Mouse (Mus musculus) neural tube, embryonic 12.5 days (tissue): ENCODE data around the gene Gm21818. TPM values are rescaled to one million over a fixed set of nuclear protein-coding genes. Genes with fewer than 3 reads are reported as not detected.
"Not testable (repeated sequence)": the region's sequence is repeated elsewhere in the genome, so short reads cannot be mapped to it uniquely, and the experiment has no call there.

ENCODE experiments used
- ATAC-seq: fragments of 200-750 bp; cut with Nextera tagmentation; 2 replicates; pipeline ENCODE4 v1.8.0; 2017; ENCODE audit warnings: low read depth, mild to moderate bottlenecking, moderate TSS enrichment, moderate library complexity; ENCODE audit not compliant: low FRiP score
- H3K27ac ChIP-seq: fragments of 300-500 bp; sonication (generic); 2 replicates; pipeline ENCODE4 v1.5.1; 2016
- H3K27me3 ChIP-seq: fragments of 300-500 bp; sonication (generic); replicated peaks from 2 replicates; pipeline ENCODE4 v1.6.1; 2016; ENCODE audit warnings: mild to moderate bottlenecking
- H3K36me3 ChIP-seq: fragments of 300-500 bp; sonication (generic); 2 replicates; pipeline ENCODE4 v1.6.1; 2016; ENCODE audit warnings: mild to moderate bottlenecking
- H3K4me1 ChIP-seq: fragments of 300-500 bp; sonication (generic); 2 replicates; pipeline ENCODE4 v1.6.1; 2016
- H3K4me2 ChIP-seq: fragments of 300-500 bp; sonication (generic); replicated peaks from 2 replicates; pipeline ENCODE4 v1.6.1; 2016; ENCODE audit warnings: mild to moderate bottlenecking
- H3K4me3 ChIP-seq: fragments of 300-500 bp; sonication (generic); 2 replicates; pipeline ENCODE4 v1.5.1; 2016
- H3K9ac ChIP-seq: fragments of 300-500 bp; sonication (generic); 2 replicates; pipeline ENCODE4 v1.6.1; 2016; ENCODE audit warnings: mild to moderate bottlenecking
- H3K9me3 ChIP-seq: fragments of 300-500 bp; sonication (generic); 2 replicates; pipeline ENCODE4 v1.6.1; 2016; ENCODE audit warnings: mild to moderate bottlenecking
- WGBS: fragments of 180-500 bp; shearing (Covaris S2); methylation state at CpG from one replicate; pipeline ENCODE4 v1.1.7; 2016; 5-methylcytosine and 5-hydroxymethylcytosine counted together
- polyA plus RNA-seq: library from polyadenylated mRNA; unstranded; fragments of >200 nt; fragmentation: Nextera tagmentation; extraction: Ambion mirVana; gene quantifications from 2 replicates; pipeline ENCODE4 v1.2.1, GENCODE M21; 2016

Gene Gm21818
- not detected in 2 replicates for polyA plus RNA-seq

GRCm38 (mm10) chr13:120172133-120172532, at the start of gene Gm21818:
Gene Gm21818, plus strand, starts transcription at chr13:120172433.
- not testable (repeated sequence) for H3K4me2 ChIP-seq, H3K9ac ChIP-seq, H3K36me3 ChIP-seq, H3K4me3 ChIP-seq, H3K9me3 ChIP-seq, H3K27ac ChIP-seq, H3K4me1 ChIP-seq, H3K27me3 ChIP-seq, ATAC-seq
- 85% methylated on average over 4 of the region's 4 CpGs for WGBS

- H3K4me2 ChIP-seq, H3K4me3 ChIP-seq, H3K9ac ChIP-seq, H3K9me3 ChIP-seq, H3K4me1 ChIP-seq, H3K27ac ChIP-seq, ATAC-seq, H3K36me3 ChIP-seq, H3K27me3 ChIP-seq: not testable (repeated sequence)
- WGBS, result 94% methylated on average over 2 of the region's 5 CpGs
These were observed 32.3 kb upstream of the Gm21818 start, which contains the start of gene Gm20767 for GRCm38 (mm10) chr13:120139946-120140345. Gene Gm20767, plus strand, starts transcription at chr13:120140246.

GRCm38 (mm10) chr13:120142348-120142747, 29.9 kb upstream of the Gm21818 start:
- H3K9ac ChIP-seq, H3K4me1 ChIP-seq, H3K4me2 ChIP-seq, H3K9me3 ChIP-seq, H3K36me3 ChIP-seq, H3K27ac ChIP-seq, H3K27me3 ChIP-seq, ATAC-seq, H3K4me3 ChIP-seq: not testable (repeated sequence)
- 90% methylated on average over 2 of the region's 3 CpGs for WGBS

- H3K4me1 ChIP-seq, H3K27me3 ChIP-seq, H3K9ac ChIP-seq, H3K4me2 ChIP-seq, H3K27ac ChIP-seq, H3K4me3 ChIP-seq, H3K36me3 ChIP-seq, ATAC-seq, H3K9me3 ChIP-seq: not testable (repeated sequence)
- WGBS, result 64% methylated on average over 3 of the region's 4 CpGs
These were observed 22.4 kb upstream of the Gm21818 start for GRCm38 (mm10) chr13:120149660-120150407.

GRCm38 (mm10) chr13:120150589-120150988, 21.6 kb upstream of the Gm21818 start:
- H3K4me3 ChIP-seq, H3K4me1 ChIP-seq, H3K27ac ChIP-seq, H3K9ac ChIP-seq, H3K4me2 ChIP-seq, H3K9me3 ChIP-seq, H3K36me3 ChIP-seq, ATAC-seq, H3K27me3 ChIP-seq: not testable (repeated sequence)
- WGBS, result 66% methylated on average over 3 of the region's 3 CpGs

- not testable (repeated sequence) for H3K27ac ChIP-seq, ATAC-seq, H3K9me3 ChIP-seq, H3K27me3 ChIP-seq, H3K9ac ChIP-seq, H3K4me3 ChIP-seq, H3K36me3 ChIP-seq, H3K4me1 ChIP-seq, H3K4me2 ChIP-seq
- 63% methylated on average over 5 of the region's 5 CpGs for WGBS
These were observed 3.9 kb upstream of the Gm21818 start for GRCm38 (mm10) chr13:120168301-120168700.

GRCm38 (mm10) chr13:120196189-120196821, 24.1 kb downstream of the Gm21818 start:
- H3K4me2 ChIP-seq, ATAC-seq, H3K9me3 ChIP-seq, H3K4me3 ChIP-seq, H3K9ac ChIP-seq, H3K27ac ChIP-seq, H3K4me1 ChIP-seq, H3K27me3 ChIP-seq, H3K36me3 ChIP-seq: not testable (repeated sequence)
- 90% methylated on average over 7 of the region's 8 CpGs for WGBS

GRCm38 (mm10) chr13:120215847-120216246, 43.6 kb downstream of the Gm21818 start, which contains the start of gene Gm21762:
Gene Gm21762, minus strand, starts transcription at chr13:120215947.
- not testable (repeated sequence) for H3K27me3 ChIP-seq, ATAC-seq, H3K4me1 ChIP-seq, H3K9ac ChIP-seq, H3K4me2 ChIP-seq, H3K4me3 ChIP-seq, H3K27ac ChIP-seq, H3K36me3 ChIP-seq, H3K9me3 ChIP-seq
- no CpG with 5 or more reads among the region's 2 CpGs for WGBS

- not testable (repeated sequence) for H3K4me3 ChIP-seq, H3K4me2 ChIP-seq, H3K9ac ChIP-seq, ATAC-seq, H3K36me3 ChIP-seq, H3K9me3 ChIP-seq, H3K4me1 ChIP-seq, H3K27me3 ChIP-seq, H3K27ac ChIP-seq
- 83% methylated on average over 5 of the region's 5 CpGs for WGBS
These were observed 48.7 kb downstream of the Gm21818 start for GRCm38 (mm10) chr13:120220922-120221321.

GRCm38 (mm10) chr13:120223012-120223659, 50.9 kb downstream of the Gm21818 start:
- not testable (repeated sequence) for H3K27ac ChIP-seq, H3K27me3 ChIP-seq, H3K4me3 ChIP-seq, H3K9me3 ChIP-seq, H3K4me2 ChIP-seq, H3K4me1 ChIP-seq, H3K9ac ChIP-seq, ATAC-seq, H3K36me3 ChIP-seq
- WGBS, result 91% methylated on average over 16 of the region's 25 CpGs
